Mouse (Mus musculus) heart, embryonic 15.5 days (tissue): ENCODE measurements around the gene Pam. TPM values are rescaled to one million over a fixed set of nuclear protein-coding genes. Genes with fewer than 3 reads are reported as not detected.

Source experiments
- ATAC-seq: fragments of 200-750 bp; cut with Nextera tagmentation; replicated peaks from 2 replicates; pipeline ENCODE4 v1.8.0; 2017; ENCODE audit warnings: low read depth, moderate TSS enrichment; ENCODE audit not compliant: insufficient number of reproducible peaks, insufficient read depth, low FRiP score
- H3K27ac ChIP-seq: fragments of 300-500 bp; sonication (generic); 2 replicates; pipeline ENCODE4 v1.5.1; 2015; ENCODE audit warnings: mild to moderate bottlenecking, inconsistent platforms
- H3K27me3 ChIP-seq: fragments of 300-500 bp; sonication (generic); 2 replicates; pipeline ENCODE4 v1.6.1; 2015; ENCODE audit warnings: inconsistent platforms
- H3K36me3 ChIP-seq: fragments of 300-500 bp; sonication (generic); 2 replicates; pipeline ENCODE4 v1.6.1; 2015; ENCODE audit warnings: mild to moderate bottlenecking, inconsistent platforms
- H3K4me1 ChIP-seq: fragments of 300-500 bp; sonication (generic); replicated peaks from 2 replicates; pipeline ENCODE4 v1.6.1; 2015; ENCODE audit warnings: inconsistent platforms
- H3K4me2 ChIP-seq: fragments of 300-500 bp; sonication (generic); 2 replicates; pipeline ENCODE4 v1.6.1; 2015; ENCODE audit warnings: inconsistent platforms, mild to moderate bottlenecking, moderate library complexity
- H3K4me3 ChIP-seq: fragments of 300-500 bp; sonication (generic); 2 replicates; pipeline ENCODE4 v1.5.1; 2015; ENCODE audit warnings: mild to moderate bottlenecking, inconsistent platforms
- H3K9ac ChIP-seq: fragments of 300-500 bp; sonication (generic); 2 replicates; pipeline ENCODE4 v1.6.1; 2015; ENCODE audit warnings: mild to moderate bottlenecking, inconsistent platforms
- H3K9me3 ChIP-seq: fragments of 300-500 bp; sonication (generic); replicated peaks from 2 replicates; pipeline ENCODE4 v1.6.1; 2016; ENCODE audit warnings: inconsistent platforms
- WGBS: fragments of 180-500 bp; shearing (Covaris S2); methylation state at CpG from one replicate; pipeline ENCODE4 v1.1.7; 2015; ENCODE audit warnings: mixed read lengths; 5-methylcytosine and 5-hydroxymethylcytosine counted together
- polyA plus RNA-seq: library from polyadenylated mRNA; unstranded; fragments of >200 nt; fragmentation: Nextera tagmentation; extraction: Ambion mirVana; gene quantifications from 2 replicates; pipeline ENCODE4 v1.2.1, GENCODE M21; 2015

Pam gene
- polyA plus RNA-seq, 1 experiment from 2014 or later: 544 TPM

DNA sequence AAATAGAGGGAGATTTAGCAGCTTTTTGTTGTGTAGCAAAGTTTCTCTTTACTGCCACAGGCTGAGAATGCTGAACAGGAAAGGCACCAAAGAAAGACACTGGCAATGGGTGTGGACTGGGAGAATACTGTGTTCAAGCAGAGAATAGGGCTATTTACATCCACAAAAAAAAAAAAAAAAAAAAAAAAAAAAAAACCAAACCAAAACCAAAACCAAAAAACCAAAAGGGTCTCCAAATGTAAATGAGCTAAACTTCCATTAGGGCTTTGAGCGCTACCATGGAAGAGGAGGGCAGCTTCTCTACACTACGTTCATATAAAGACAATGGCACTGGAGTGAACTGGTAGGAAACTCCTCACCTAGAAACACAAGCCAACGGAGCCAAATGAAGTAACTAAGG lies 274.2 kb downstream of the Pam start:
- no peaks in the 10 kb centered on the region for H3K27me3 ChIP-seq
- H3K9me3 ChIP-seq: no peaks in the 10 kb centered on the region
- H3K36me3 ChIP-seq: peaks cover 46% of the 10 kb centered on the region
- H3K4me3 ChIP-seq: no peak overlapping the region
- 82% methylated on average over 3 of the region's 3 CpGs for WGBS
- H3K9ac ChIP-seq: no peak overlapping the region
- H3K4me2 ChIP-seq: no peak overlapping the region
- H3K4me1 ChIP-seq: no peaks in the 10 kb centered on the region
- no peak for ATAC-seq
- H3K27ac ChIP-seq: no peak overlapping the region

DNA sequence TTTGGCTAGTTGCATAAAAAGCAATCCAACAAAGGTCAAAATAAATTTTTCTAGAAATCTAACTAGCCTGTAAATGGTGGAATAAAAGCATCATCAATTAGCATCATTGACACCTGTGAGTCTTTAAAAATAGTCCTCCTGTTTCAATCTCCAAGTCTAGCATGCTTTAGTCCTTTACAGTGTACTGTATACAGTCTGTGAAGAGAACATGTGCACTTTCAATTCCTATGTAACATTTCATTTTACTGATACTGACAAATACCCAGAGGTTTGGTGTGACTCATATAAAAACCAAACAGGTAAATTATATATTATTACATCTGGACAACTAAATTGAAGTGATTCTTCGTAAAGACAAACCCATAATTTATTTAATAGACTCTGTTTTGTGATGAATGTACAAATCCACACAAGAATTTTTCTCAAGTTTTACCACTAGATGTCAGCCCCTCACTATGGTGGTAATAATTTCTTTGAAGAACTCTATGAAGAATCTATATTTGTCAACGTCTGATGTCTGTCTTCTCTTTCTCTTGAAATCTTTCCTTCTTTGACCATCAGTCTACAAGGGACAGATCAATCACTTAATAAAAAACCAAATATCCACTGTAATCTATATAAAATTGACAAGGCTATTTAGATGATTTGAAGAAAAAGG lies 286.1 kb downstream of the Pam start:
- H3K27me3 ChIP-seq: no peaks in the 10 kb centered on the region
- no peak overlapping the region for H3K4me3 ChIP-seq
- H3K9me3 ChIP-seq: no peaks in the 10 kb centered on the region
- 37% methylated on average over 2 of the region's 2 CpGs for WGBS
- H3K4me1 ChIP-seq: no peaks in the 10 kb centered on the region
- no peak overlapping the region for H3K4me2 ChIP-seq
- H3K27ac ChIP-seq: no peak overlapping the region
- ATAC-seq: no peak
- no peaks in the 10 kb centered on the region for H3K36me3 ChIP-seq
- no peak overlapping the region for H3K9ac ChIP-seq

DNA sequence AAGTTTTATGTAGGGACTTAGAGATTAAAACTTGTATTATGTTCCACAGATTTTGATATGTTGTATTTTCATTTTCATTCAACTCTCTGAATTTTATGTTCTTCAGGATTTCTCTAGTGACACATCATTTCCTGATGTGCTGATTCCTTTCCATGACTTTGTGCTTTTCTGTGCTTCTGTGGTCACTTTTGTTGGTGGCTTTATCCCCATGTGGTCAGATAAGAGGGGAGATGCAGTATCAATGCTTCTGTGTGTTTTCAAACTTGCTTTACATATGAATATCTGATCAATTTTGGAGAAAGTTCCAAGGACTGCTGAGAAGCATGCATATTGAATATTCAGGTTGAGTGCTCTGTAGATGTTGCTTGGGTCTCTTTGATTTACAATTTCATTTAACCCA lies 290.9 kb downstream of the Pam start:
- H3K9me3 ChIP-seq: no peaks in the 10 kb centered on the region
- no peak overlapping the region for H3K4me3 ChIP-seq
- H3K9ac ChIP-seq: no peak overlapping the region
- no peaks in the 10 kb centered on the region for H3K36me3 ChIP-seq
- no peak overlapping the region for H3K4me2 ChIP-seq
- no peak overlapping the region for H3K27ac ChIP-seq
- H3K27me3 ChIP-seq: no peaks in the 10 kb centered on the region
- no peak for ATAC-seq
- H3K4me1 ChIP-seq: no peaks in the 10 kb centered on the region

DNA sequence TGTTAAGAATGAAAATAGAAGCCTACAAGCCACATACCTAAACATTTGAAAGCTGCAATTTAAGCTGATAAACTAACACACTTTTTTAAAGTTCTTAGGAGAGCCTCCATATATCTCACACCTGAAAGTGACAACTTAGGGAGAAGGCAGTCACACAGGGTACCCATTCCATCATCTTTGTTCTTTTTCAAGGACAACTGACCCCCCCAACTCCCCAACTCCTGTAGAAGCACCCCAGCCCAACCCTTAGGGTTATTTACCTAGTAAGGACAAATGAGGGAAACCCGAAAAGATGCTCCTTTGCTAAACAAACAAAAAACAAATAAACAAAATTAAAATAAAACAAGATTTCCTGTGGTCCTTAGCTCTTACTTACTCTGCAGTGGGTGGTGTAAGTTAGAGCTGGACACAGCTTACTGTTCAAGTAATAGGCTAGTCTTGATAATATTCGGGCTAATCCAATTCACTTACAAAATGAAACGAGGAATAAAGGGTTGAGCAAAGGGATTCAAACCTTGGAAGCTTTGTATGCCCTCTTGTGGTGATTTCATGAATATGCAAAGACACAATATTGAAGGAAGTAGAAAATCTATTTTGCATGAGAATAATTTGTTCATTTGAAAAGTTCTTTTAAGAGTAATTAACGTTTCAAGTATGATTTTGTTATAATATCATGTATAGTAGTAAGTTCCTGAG lies 293.1 kb downstream of the Pam start:
- ATAC-seq: no peak
- H3K4me3 ChIP-seq: no peak overlapping the region
- peak overlapping the region; percentile 39 for H3K4me2 ChIP-seq
- no peaks in the 10 kb centered on the region for H3K27me3 ChIP-seq
- H3K9me3 ChIP-seq: no peaks in the 10 kb centered on the region
- 33% methylated on average over 4 of the region's 4 CpGs for WGBS
- H3K27ac ChIP-seq: no peak overlapping the region
- no peaks in the 10 kb centered on the region for H3K4me1 ChIP-seq
- H3K9ac ChIP-seq: no peak overlapping the region
- no peaks in the 10 kb centered on the region for H3K36me3 ChIP-seq

DNA sequence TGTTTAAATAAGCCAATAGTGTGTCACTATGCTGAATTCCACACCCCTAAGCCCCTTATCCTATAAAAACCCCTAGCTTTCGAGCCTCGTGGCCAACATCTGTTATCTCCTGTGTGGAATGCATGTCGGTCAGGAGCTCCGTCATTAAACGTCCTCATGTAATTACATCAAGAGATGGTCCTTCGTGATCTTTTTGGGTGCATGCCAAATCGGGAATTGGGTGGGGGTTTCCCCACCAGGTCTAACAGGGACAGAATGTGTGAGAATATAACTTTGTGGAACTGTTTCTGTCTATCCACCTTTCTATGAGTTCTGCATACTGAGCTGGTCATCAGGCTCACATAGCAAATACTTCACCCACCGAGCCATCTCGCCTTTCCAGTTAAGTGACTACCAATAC lies 299.5 kb downstream of the Pam start:
- Histone ChIP-seq H3K9ac (no peak overlapping the region), H3K4me1 (no peaks in the 10 kb centered on the region), H3K27me3 (no peaks in the 10 kb centered on the region), H3K36me3 (no peaks in the 10 kb centered on the region), H3K9me3 (no peaks in the 10 kb centered on the region), H3K27ac (no peak overlapping the region), H3K4me3 (no peak overlapping the region), H3K4me2 (no peak overlapping the region)
- ATAC-seq: no peak
- WGBS: 45% methylated on average over 9 of the region's 9 CpGs

DNA sequence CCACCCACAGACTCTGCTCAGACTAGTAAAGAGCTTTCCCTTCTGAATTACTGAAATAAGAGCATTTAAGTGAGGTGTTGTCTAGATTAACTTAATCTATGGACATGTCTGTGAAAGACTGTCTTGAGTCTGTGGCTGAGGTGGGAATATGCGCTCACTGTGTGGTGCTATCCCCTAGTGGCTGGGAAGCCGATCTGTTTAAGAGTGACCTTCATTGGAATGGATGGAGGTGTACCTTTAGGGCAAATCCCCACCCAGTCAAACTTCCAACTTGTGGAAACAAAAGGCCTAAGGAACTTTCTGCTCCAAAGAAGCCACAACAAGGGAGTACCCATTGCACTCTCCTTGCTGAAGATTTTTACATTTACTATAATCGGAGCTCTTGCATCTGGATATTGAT lies 301.3 kb downstream of the Pam start:
- no peaks in the 10 kb centered on the region for H3K9me3 ChIP-seq
- H3K27ac ChIP-seq: no peak overlapping the region
- H3K9ac ChIP-seq: no peak overlapping the region
- peaks cover 2% of the 10 kb centered on the region; the same call in 1 of the 2 replicates for H3K4me1 ChIP-seq
- H3K4me2 ChIP-seq: no peak overlapping the region
- 83% methylated on average over 3 of the region's 3 CpGs for WGBS
- no peak overlapping the region for H3K4me3 ChIP-seq
- no peaks in the 10 kb centered on the region for H3K27me3 ChIP-seq
- H3K36me3 ChIP-seq: no peaks in the 10 kb centered on the region
- no peak for ATAC-seq

DNA sequence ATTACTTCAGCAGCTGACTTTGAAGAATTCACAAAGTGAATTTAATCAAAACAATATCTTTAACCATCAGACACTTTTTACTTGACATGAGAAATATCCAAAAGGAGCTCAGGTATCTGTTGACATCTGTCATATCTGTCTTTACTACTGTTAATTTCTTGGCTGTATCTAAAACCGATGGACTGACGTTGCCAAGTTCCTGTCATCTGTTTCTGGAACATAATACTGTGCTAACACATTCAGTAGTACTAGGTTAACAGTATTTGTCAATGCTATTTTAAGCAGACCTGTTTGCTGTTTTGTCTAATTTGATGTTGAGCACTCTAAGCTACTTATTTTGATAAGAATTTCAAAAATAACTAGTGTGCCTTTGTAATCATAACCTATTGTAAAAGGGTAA lies 307.0 kb downstream of the Pam start:
- Histone ChIP-seq H3K27ac (peak overlapping the region; percentile 82), H3K9me3 (no peaks in the 10 kb centered on the region), H3K4me1 (peaks cover 6% of the 10 kb centered on the region), H3K36me3 (no peaks in the 10 kb centered on the region), H3K9ac (no peak overlapping the region), H3K4me3 (no peak overlapping the region), H3K4me2 (no peak overlapping the region), H3K27me3 (no peaks in the 10 kb centered on the region)
- 33% methylated on average over 2 of the region's 2 CpGs for whole genome bisulfite sequencing
- peak; percentile 66 for ATAC-seq

DNA sequence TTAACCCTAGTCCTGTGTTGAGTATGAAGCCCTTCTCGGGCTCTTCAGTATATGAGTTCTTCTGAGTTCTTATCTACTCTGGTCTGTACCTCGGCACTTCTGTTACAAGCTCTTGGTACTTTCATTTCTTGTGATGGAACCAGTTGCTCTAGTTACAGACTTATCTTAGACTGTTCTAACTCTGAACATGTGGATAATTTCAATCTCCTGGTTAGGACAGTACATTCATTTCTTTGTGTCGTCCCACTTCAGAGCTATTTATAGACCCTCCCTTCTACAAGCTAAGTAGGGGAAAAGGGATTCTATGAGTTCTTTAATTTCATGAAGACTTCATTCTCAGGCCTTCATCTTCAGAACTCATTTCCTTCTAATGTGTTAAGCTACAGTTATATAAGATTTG lies 307.8 kb downstream of the Pam start:
- Histone ChIP-seq H3K27ac (peak overlapping the region; percentile 82), H3K27me3 (no peaks in the 10 kb centered on the region), H3K9me3 (no peaks in the 10 kb centered on the region), H3K4me3 (no peak overlapping the region), H3K4me1 (peaks cover 6% of the 10 kb centered on the region), H3K36me3 (no peaks in the 10 kb centered on the region), H3K9ac (no peak overlapping the region), H3K4me2 (no peak overlapping the region)
- WGBS: 31% methylated on average over 3 of the region's 3 CpGs
- peak; percentile 64; the same call in 1 of the 2 replicates for ATAC-seq

DNA sequence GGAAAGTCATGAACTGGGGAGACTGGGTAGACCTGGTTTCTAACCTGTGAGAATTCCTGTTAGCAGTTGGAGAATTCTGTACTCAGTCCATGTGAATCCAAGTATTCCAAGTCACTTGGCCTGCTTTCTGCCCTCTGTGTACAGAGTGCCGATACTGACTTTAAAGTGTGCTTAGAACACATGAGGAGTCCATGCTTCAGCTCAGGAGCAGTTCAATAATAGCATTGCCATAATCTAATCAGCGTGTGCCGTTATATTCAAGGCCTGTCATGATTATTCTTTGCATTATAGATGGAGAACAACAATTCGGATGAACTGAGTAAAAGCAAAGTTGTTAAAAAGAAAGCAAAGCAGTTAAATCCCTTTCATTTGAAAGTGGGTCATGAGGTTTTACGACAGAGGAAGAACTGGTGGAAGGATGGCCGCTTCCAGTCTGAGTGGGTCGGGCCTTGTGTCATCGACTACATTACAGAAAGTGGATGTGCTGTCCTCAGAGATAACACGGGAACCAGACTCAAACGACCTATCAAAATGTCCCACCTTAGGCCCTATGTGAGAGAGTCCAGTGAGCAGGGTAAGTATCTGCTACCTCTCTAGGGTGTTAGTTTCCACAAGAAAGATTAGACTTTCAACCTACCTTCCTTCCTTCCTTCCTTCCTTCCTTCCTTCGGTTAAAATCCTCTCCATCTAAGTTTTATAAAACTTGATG lies 309.6 kb downstream of the Pam start:
- H3K27ac ChIP-seq: no peak overlapping the region
- H3K4me1 ChIP-seq: peaks cover 6% of the 10 kb centered on the region
- H3K9me3 ChIP-seq: no peaks in the 10 kb centered on the region
- H3K4me2 ChIP-seq: no peak overlapping the region
- ATAC-seq: no peak
- no peaks in the 10 kb centered on the region for H3K27me3 ChIP-seq
- no peak overlapping the region for H3K4me3 ChIP-seq
- no peak overlapping the region for H3K9ac ChIP-seq
- WGBS: 78% methylated on average over 11 of the region's 11 CpGs
- no peaks in the 10 kb centered on the region for H3K36me3 ChIP-seq

DNA sequence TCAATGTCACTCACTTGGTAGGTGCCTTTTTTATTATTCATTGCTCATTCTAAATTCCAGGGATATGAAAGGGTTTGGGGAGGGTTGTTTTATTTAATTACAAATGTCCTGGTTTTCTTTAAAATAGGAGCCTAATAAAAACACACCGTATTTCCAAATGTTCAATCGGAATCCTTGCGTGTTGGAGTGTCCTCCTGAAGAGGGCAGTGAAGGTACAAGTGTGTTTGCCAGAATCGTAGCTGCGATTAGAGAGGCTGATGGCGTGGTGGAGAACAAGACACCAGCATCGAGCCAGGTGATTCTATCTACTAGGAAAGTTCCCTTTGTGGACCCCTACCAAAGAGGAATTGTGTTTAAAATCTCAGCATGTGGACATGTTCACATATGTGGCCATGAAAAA lies 310.5 kb downstream of the Pam start:
- H3K27ac ChIP-seq: no peak overlapping the region
- no peaks in the 10 kb centered on the region for H3K27me3 ChIP-seq
- H3K9ac ChIP-seq: no peak overlapping the region
- 69% methylated on average over 7 of the region's 7 CpGs for WGBS
- H3K4me2 ChIP-seq: no peak overlapping the region
- H3K9me3 ChIP-seq: no peaks in the 10 kb centered on the region
- ATAC-seq: no peak
- peaks cover 6% of the 10 kb centered on the region for H3K4me1 ChIP-seq
- H3K4me3 ChIP-seq: no peak overlapping the region
- H3K36me3 ChIP-seq: no peaks in the 10 kb centered on the region

DNA sequence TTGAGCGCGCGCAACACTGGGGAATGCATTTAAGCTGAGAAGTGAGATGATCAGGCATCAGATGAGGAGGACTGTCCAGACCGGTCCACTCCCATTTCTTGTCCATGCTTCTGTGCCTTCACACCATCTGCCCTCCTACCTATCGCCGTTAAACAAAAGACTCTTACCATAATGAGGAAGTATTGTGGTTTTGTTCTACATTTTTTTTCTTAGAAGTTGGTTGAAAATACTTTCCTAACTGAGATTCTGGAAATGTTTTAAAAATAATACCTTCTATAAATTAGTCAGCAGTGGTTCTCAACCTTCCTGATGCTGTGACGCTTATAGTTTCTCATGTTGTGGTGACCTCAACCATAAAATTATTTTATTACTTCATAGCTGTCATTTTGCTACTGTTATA lies 313.8 kb downstream of the Pam start:
- 86% methylated on average over 7 of the region's 7 CpGs for WGBS
- ATAC-seq: no peak

More for the DNA sequence above, 313.8 kb downstream of the Pam start:
- Histone ChIP-seq H3K4me1 (no peaks in the 10 kb centered on the region), H3K27me3 (no peaks in the 10 kb centered on the region), H3K36me3 (0 out of 2 replicates have a peak, but pooled peaks cover 3% of the 10 kb centered on the region), H3K27ac (no peak overlapping the region), H3K4me2 (no peak overlapping the region), H3K9ac (no peak overlapping the region), H3K9me3 (no peaks in the 10 kb centered on the region), H3K4me3 (no peak overlapping the region)
